Mouse (Mus musculus): Measurements from ENCODE around the gene Tpsg1. TPM values are rescaled to one million over a fixed set of nuclear protein-coding genes. Genes with fewer than 3 reads are reported as not detected.

Gene Tpsg1
- polyA plus RNA-seq, 1 experiment, result not detected

GRCm38 (mm10) chr17:25418926-25419325 lies 49.9 kb downstream of the Tpsg1 start:
- H3K27ac ChIP-seq (ENCODE audit: control insufficient read depth, insufficient read depth, low read depth, low read length, poor library complexity), result no peak overlapping the region
- no peaks in the 10 kb centered on the region for H3K4me1 ChIP-seq (ENCODE audit: control insufficient read depth, insufficient read depth, low read length)
- 38% methylated on average over 9 of the region's 9 CpGs for WGBS
- TF ChIP-seq CTCF (IDR thresholded peaks at IDR 0.05; ENCODE audit: control insufficient read depth, insufficient read depth, low read length) (no peak), POLR2A (IDR thresholded peaks at IDR 0.05; ENCODE audit: borderline replicate concordance, control insufficient read depth, low read depth, low read length) (no peak)
- no peak overlapping the region for H3K4me3 ChIP-seq (replicated peaks; ENCODE audit: control insufficient read depth, low read depth, low read length)

GRCm38 (mm10) chr17:25420998-25421397 lies 51.9 kb downstream of the Tpsg1 start:
- H3K27ac ChIP-seq (ENCODE audit: control insufficient read depth, insufficient read depth, low read depth, low read length, poor library complexity), result no peak overlapping the region
- no peak for TF ChIP-seq POLR2A (IDR thresholded peaks at IDR 0.05; ENCODE audit: borderline replicate concordance, control insufficient read depth, low read depth, low read length)
- 78% methylated on average over 3 of the region's 3 CpGs for WGBS
- no peaks in the 10 kb centered on the region for H3K4me1 ChIP-seq (ENCODE audit: control insufficient read depth, insufficient read depth, low read length)
- no peak overlapping the region for H3K4me3 ChIP-seq (replicated peaks; ENCODE audit: control insufficient read depth, low read depth, low read length)

Other genes starting within 250 kb of the Tpsg1 start
- gene Ptx4, start 248.5 kb upstream of the Tpsg1 start, polyA plus RNA-seq (2011; ENCODE audit: insufficient read depth, insufficient read length, low replicate concordance, missing spikeins), result 1.4 TPM in 1 of 2 replicates, not detected in the other
- 17.0 and 21.9 TPM in 2 replicates for gene Clcn7, start 235.9 kb upstream of the Tpsg1 start, polyA plus RNA-seq (2011; ENCODE audit: insufficient read depth, insufficient read length, low replicate concordance, missing spikeins)
- not detected in 2 replicates for gene Ccdc154, start 206.8 kb upstream of the Tpsg1 start, polyA plus RNA-seq (2011; ENCODE audit: insufficient read depth, insufficient read length, low replicate concordance, missing spikeins)
- gene Gm38655, start 193.8 kb upstream of the Tpsg1 start, polyA plus RNA-seq (2011; ENCODE audit: insufficient read depth, insufficient read length, low replicate concordance, missing spikeins), result not detected in 2 replicates
- gene BC003965, start 184.7 kb upstream of the Tpsg1 start, polyA plus RNA-seq (2011; ENCODE audit: insufficient read depth, insufficient read length, low replicate concordance, missing spikeins), result 13.1 and 19.4 TPM in 2 replicates
- 9.5 and 29.1 TPM in 2 replicates for gene Unkl, start 180.9 kb upstream of the Tpsg1 start, polyA plus RNA-seq (2011; ENCODE audit: insufficient read depth, insufficient read length, low replicate concordance, missing spikeins)
- gene Gnptg, start 129.1 kb upstream of the Tpsg1 start, polyA plus RNA-seq (2011; ENCODE audit: insufficient read depth, insufficient read length, low replicate concordance, missing spikeins), result 10.8 and 21.7 TPM in 2 replicates
- 24.4 and 37.1 TPM in 2 replicates for gene Tsr3, start 129.1 kb upstream of the Tpsg1 start, polyA plus RNA-seq (2011; ENCODE audit: insufficient read depth, insufficient read length, low replicate concordance, missing spikeins)
- gene Baiap3, start 112.9 kb upstream of the Tpsg1 start, polyA plus RNA-seq (2011; ENCODE audit: insufficient read depth, insufficient read length, low replicate concordance, missing spikeins), result 4.7 and 14.3 TPM in 2 replicates
- gene Ube2i, start 94.7 kb upstream of the Tpsg1 start, polyA plus RNA-seq (2011; ENCODE audit: insufficient read depth, insufficient read length, low replicate concordance, missing spikeins), result 141 and 187 TPM in 2 replicates
- 11.0 and 35.0 TPM in 2 replicates for gene Prss34, start 70.9 kb upstream of the Tpsg1 start, polyA plus RNA-seq (2011; ENCODE audit: insufficient read depth, insufficient read length, low replicate concordance, missing spikeins)
- gene Prss28, start 60.6 kb upstream of the Tpsg1 start, polyA plus RNA-seq (2011; ENCODE audit: insufficient read depth, insufficient read length, low replicate concordance, missing spikeins), result 1.7 TPM in 1 of 2 replicates, not detected in the other
- gene Prss29, start 50.6 kb upstream of the Tpsg1 start, polyA plus RNA-seq (2011; ENCODE audit: insufficient read depth, insufficient read length, low replicate concordance, missing spikeins), result not detected in 2 replicates
- not detected in 2 replicates for gene Tpsab1, start 23.7 kb upstream of the Tpsg1 start, polyA plus RNA-seq (2011; ENCODE audit: insufficient read depth, insufficient read length, low replicate concordance, missing spikeins)
- not detected in 2 replicates for gene Tpsb2, start 3.0 kb upstream of the Tpsg1 start, polyA plus RNA-seq (2011; ENCODE audit: insufficient read depth, insufficient read length, low replicate concordance, missing spikeins)
- gene Cacna1h, start 64.5 kb downstream of the Tpsg1 start, polyA plus RNA-seq (2011; ENCODE audit: insufficient read depth, insufficient read length, low replicate concordance, missing spikeins), result 2.0 and 5.2 TPM in 2 replicates
- gene Tekt4, start 85.3 kb downstream of the Tpsg1 start, polyA plus RNA-seq (2011; ENCODE audit: insufficient read depth, insufficient read length, low replicate concordance, missing spikeins), result not detected in 2 replicates
- not detected in 2 replicates for gene Sstr5, start 128.0 kb downstream of the Tpsg1 start, polyA plus RNA-seq (2011; ENCODE audit: insufficient read depth, insufficient read length, low replicate concordance, missing spikeins)
- gene Sox8, start 201.4 kb downstream of the Tpsg1 start, polyA plus RNA-seq (2011; ENCODE audit: insufficient read depth, insufficient read length, low replicate concordance, missing spikeins), result 1.2 TPM in 2 replicates
- 5.3 and 18.8 TPM in 2 replicates for gene Lmf1, start 209.8 kb downstream of the Tpsg1 start, polyA plus RNA-seq (2011; ENCODE audit: insufficient read depth, insufficient read length, low replicate concordance, missing spikeins)